Mouse (Mus musculus) mouse embryonic stem cell (cell line): Measurements from ENCODE around the gene Hist1h3e.
"Not testable (repeated sequence)": the region's sequence is repeated elsewhere in the genome, so short reads cannot be mapped to it uniquely, and the experiment has no call there.

Experiments
- in situ Hi-C, 2 experiments: fragments of 300-500 bp; cut with MboI; formaldehyde crosslinking; loops; 1 replicate in 1 of 2; 3 replicates in 1 of 2; pipeline ENCODE4 v1.14.3; 2019 to 2020; ENCODE audit warnings: low sequenced_read_pairs in 2 of 2, low pct_unique_long_range_greater_than_20kb in 1 of 2, mixed read lengths in 1 of 2; ENCODE audit not compliant: unreplicated experiment in 1 of 2

Gene Hist1h3e

DNA sequence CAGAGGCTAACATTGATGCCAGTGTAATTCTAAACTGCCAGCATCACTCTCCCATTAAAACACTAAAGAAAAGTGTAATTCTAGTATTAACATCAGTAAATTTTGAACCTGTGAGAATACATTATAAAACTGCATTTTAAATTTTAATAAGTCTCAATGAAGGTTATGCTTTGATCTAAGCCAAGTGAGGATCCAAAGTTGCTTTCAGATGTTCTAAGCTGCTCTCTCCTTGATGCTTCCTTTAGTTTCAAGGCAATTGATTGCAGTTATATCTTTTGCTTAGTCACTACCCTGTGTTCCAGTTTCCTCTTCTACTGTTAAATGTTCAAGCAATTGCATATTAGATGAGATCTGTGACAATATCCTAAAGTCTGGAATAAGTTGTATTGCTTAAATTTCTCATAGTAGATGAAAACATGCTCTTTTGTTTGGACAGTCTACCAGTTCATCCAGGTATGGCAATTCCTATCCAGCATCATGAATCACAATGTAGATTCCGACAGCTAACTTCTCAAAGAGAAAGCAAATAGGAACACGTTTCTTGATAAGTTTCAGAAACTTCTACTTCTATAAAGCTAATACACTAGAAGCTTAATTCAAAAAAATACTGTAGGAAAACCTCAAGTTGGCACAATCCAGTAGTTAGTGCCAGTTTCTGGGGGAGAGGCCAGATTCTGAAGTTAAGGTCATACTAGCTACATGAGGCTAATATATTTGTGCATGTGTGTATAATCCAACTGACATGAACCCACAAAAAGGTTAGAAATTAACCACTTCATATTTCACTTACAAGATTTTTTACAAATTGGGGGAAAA, 10.3 kb upstream of the Hist1h3e start:
- in situ Hi-C loops = loop anchor here in 1 of 2 experiments (10.0 kb wide), 1 partner anchor 172 kb away; the partner anchor contains the start of genes Hist1h2bb and Hist1h3c

DNA sequence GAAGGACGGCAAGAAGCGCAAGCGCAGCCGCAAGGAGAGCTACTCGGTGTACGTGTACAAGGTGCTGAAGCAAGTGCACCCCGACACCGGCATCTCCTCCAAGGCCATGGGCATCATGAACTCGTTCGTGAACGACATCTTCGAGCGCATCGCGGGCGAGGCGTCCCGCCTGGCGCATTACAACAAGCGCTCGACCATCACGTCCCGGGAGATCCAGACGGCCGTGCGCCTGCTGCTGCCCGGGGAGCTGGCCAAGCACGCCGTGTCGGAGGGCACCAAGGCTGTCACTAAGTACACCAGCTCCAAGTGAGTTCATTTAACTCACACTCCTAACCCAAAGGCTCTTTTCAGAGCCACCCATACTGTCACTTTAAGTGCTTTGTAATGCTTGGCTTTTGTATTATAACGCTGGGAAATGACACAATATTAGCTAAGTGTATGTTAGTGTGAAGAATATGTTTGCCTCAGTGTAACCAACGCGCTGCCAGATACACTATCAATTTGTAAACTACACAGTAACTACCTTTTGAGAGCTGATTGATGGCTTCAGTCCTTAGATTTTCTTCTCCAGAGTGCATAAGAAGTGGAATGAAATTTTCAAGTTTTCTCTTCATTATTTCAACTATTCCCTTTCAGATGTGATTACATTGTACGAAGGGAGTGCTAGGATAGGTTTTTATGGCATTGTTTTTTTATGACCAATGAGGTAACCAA, 9.5 kb upstream of the Hist1h3e start:
- in situ Hi-C loops = loop anchor here in 1 of 2 experiments (10.0 kb wide), 1 partner anchor 173 kb away; the partner anchor contains the start of genes Hist1h2bb and Hist1h3c

DNA sequence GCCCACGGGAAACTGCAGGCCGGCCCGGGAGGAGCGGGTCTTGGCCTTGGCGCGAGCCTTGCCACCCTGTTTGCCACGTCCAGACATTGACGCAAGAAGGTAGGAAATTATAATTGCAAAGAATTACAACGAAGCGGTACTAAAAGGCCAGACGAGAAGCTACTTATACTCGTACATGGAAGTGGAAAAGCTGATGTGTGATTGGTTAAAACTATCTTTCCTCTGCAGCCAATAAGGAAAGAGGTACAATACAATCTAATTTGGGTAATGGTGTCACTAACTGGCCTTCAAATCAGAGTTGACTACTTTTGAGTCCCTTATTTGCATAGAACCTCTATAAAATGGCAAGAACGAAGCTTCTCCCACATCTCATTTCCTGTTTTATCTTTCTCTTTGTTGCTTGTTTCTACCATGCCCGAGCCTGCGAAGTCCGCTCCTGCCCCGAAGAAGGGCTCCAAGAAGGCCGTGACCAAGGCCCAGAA, 8.9 kb upstream of the Hist1h3e start, which contains the start of the genes Hist1h2ae and Hist1h2bg:
TSS of gene Hist1h2ae (minus strand) at position 199 of the 482 bp plus-strand sequence.
TSS of gene Hist1h2bg (plus strand) at position 375 of the 482 bp plus-strand sequence.
- in situ Hi-C loops = loop anchor here in 1 of 2 experiments (10.0 kb wide), 1 partner anchor 174 kb away; the partner anchor contains the start of genes Hist1h2bb and Hist1h3c

DNA sequence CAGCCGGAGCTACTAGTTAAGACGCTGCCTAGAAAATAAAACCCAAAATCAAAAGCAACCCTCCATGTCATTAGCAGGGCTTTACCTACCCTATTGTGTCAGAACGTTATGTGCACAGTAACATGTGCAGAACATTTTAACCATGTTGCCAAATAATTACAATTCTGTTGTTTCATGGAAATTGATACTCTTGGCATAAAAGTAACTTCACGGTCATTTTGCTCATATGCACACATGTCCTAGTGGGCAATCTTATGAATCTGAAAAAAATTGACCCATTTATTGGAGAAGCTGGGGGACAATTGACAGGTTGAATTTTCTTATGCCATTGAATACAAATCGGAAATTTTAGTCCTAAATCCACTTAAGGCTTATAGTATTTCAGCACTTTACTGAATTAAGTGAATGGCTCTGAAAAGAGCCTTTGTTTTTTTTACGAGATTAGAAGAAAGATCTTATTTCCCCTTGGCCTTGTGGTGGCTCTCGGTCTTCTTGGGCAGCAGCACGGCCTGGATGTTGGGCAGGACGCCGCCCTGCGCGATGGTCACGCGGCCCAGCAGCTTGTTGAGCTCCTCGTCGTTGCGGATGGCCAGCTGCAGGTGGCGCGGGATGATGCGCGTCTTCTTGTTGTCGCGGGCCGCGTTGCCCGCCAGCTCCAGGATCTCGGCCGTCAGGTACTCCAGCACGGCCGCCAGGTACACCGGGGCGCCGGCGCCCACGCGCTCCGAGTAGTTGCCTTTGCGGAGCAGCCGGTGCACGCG, 8.3 kb upstream of the Hist1h3e start:
- in situ Hi-C loops = loop anchor here in 1 of 2 experiments (10.0 kb wide), 1 partner anchor 174 kb away; the partner anchor contains the start of genes Hist1h2bb and Hist1h3c

DNA sequence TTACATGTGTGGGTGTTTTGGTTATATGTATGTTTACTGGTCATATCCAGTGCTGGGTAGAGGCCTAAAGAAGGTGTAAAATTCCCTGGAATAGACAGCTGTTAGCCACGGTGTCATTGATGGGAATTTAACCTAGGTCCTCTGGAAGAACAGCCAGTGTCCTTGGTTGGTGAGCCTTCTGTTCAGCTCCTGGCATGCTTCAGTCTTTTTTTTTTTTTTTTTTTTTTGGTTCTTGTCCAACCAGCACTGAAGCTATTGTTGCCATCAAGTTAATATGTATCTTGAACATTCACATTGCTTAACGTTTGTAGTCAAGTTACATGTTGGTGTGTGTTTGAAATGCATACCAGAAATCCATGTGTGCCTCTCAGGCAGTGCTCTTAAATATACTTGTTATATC, 2.3 kb upstream of the Hist1h3e start:
- in situ Hi-C loops = no loop called here

DNA sequence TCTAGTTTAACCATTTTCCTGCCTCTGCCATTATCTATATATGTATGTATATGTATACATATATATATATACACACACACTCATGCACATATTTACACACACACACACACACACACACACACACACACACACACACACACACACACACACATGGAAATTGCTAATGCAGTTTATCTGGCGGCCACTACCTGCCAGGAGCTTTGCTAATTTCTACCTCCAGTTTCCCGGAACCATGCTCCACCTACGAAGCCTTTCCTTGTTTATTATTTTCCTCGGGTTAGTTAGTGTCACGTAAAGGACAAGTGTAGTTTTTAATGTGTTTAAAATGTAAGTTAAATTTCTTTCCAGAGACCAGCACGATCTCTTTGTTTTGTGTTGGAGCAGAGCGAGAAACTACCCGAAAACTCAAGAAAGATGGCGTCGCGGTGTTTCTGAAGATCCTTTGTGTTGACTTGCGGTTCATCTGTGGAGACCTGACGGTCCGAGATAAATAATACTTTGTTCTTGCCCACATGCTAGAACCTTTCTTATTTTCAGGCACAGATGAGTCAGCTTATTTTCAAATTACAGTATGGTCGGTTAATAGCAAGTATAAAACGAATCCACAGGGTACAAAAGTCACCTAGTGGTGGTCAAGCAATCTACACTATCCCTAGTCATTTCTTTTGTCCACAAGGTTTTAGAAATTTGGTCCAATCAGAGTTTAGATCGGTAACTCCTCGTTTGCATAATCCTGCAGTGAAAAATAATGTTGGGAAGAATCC, 712 bp upstream of the Hist1h3e start:
- in situ Hi-C loops = no loop called here

DNA sequence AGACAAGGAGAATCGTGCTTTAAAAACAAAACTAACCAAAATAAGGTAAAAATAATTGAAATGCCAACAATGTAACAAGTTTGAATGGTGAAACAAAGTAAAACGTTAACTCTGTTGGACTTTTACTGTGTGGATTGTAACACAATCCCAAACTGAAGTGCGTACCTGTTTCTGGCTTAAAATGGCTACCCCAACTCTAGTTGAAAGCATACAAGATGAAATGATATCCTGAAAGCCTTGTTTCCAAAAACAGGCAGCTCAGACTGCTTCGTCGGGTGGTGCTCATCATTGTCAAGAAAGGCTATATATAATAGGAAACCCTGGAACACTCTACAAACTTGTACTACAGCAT, 662 bp downstream of the Hist1h3e start:
- in situ Hi-C loops = not testable (repeated sequence)

DNA sequence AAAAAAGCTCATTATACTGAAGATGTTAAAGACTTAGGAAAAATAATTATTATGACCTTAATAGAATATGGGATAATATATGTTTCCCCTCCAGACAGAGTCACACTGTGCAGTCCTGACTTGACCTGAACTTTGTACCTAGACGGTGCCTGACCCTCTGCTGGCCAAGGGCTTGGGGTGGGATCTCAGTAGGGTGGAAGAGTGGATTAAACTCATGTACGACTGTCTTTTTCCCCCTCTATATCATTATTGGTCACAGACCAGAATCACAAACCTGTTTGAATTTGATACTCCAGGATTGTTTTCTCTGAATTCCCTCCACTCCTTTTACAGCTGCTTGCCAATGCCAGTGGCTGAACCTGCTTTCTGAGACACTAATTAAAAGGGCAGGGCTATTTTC, 1.5 kb downstream of the Hist1h3e start:
- in situ Hi-C loops = not testable (repeated sequence)

DNA sequence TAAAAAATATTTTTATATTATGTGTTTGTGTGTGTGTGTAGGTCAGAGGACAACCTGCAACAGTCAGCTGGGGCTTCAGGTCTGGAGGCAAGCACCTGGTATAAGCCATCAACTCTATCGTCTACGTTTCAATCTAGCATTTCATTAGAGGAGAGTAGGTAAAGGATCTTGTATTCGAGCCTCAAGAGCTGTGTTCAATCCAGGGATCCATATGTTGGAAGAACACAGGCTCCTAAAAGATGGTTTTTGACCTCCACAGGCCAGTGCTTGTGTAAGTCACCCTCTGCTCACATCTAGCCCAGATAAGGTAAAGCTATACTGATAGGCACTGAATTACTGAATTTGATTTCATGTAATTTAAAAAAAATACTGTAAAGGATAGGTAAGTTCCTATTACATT, 5.3 kb downstream of the Hist1h3e start:
- in situ Hi-C loops = no loop called here

DNA sequence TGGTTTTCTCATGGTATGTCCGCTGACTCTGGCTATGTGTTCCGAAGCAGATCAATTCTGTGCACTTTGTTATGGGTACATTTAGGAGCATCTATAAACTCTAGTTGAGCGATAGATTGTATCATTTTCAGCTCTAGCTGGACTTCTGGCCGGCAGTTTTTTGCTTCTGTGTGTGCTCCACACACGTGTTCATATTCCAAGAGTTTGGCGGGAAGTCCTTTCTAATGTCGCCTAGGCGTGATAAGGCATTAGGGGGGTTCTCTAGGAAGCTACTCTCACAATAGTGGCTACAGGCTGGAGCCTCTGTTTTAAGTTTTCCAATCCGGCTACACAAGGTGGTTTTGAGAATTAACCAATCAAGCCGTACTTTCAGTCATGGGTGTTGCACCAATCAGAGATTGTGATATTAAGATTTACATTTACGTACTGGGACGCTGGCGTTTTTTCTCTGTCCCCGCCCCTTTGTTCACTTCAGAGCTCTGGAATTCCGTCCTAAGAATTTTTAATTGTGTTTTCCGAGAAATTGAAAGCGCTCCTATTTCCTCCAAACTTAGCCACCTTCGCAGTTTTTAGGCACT, 6.2 kb downstream of the Hist1h3e start:
- in situ Hi-C loops = no loop called here

DNA sequence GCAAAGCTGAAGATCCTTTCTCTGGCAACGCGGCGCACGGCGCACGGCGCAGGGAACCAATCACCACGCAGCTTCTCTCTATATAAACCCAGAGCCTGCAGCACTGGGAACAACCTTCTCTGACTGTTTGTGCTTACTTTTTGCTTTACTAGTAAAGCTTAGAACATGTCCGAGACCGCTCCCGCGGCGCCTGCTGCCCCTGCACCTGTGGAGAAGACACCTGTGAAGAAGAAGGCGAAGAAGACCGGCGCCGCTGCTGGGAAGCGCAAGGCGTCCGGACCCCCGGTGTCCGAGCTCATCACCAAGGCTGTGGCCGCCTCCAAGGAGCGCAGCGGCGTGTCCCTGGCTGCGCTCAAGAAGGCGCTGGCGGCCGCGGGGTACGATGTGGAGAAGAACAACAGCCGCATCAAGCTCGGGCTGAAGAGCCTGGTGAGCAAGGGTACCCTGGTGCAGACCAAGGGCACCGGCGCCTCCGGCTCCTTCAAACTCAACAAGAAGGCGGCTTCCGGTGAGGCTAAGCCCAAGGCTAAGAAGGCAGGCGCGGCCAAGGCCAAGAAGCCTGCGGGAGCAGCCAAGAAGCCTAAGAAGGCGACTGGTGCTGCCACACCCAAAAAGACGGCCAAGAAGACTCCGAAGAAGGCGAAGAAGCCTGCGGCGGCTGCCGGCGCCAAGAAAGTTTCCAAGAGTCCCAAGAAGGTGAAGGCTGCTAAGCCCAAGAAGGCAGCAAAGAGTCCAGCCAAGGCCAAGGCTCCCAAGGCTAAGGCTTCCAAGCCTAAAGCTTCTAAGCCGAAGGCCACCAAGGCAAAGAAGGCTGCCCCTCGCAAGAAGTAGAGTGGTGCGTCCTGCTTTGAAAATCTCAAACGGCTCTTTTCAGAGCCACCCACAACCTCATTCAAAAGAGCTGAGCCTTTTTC, 7.0 kb downstream of the Hist1h3e start:
- in situ Hi-C loops = no loop called here

DNA sequence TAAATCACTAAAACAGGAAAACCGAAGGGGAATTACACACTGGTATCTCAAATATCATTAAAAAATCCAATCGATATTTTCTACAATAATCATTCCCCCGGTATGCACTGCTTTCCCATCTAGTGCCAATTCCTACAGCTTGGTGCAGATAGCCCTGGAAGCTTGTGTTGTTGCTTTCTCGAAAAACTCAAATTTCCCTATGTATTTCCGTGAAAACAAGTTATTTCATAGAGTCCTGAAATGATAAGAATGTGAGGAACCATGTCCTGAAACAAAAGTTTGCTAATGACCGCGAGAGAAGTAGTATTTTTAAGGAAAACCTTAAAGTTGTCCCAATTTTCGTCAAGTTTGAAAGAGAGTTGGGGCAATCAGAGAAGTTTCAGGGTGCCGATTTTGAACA, 7.8 kb downstream of the Hist1h3e start:
- in situ Hi-C loops = no loop called here

DNA sequence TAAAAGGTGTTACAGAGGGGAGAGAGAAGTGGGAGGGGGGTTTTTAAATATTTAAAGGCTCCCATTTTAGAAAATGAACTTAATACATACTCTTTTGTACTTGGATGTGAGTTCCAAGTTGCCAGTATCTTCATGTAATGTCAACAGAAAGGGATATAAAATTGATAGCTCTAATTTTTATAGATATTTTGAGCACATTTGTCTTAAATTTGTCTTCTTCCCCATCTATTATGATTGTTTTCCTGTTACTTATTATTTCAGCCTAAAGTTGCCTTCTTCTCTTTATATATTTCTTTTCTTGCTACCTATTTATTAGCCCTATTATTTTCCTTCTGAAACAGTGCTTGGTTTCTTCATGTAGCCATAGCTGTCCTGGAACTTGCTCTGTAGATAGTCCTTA, 9.2 kb downstream of the Hist1h3e start, which contains the start of gene Hist1h1d:
TSS of gene Hist1h1d (plus strand) at position 301 of the 400 bp plus-strand sequence.
- in situ Hi-C loops = no loop called here

DNA sequence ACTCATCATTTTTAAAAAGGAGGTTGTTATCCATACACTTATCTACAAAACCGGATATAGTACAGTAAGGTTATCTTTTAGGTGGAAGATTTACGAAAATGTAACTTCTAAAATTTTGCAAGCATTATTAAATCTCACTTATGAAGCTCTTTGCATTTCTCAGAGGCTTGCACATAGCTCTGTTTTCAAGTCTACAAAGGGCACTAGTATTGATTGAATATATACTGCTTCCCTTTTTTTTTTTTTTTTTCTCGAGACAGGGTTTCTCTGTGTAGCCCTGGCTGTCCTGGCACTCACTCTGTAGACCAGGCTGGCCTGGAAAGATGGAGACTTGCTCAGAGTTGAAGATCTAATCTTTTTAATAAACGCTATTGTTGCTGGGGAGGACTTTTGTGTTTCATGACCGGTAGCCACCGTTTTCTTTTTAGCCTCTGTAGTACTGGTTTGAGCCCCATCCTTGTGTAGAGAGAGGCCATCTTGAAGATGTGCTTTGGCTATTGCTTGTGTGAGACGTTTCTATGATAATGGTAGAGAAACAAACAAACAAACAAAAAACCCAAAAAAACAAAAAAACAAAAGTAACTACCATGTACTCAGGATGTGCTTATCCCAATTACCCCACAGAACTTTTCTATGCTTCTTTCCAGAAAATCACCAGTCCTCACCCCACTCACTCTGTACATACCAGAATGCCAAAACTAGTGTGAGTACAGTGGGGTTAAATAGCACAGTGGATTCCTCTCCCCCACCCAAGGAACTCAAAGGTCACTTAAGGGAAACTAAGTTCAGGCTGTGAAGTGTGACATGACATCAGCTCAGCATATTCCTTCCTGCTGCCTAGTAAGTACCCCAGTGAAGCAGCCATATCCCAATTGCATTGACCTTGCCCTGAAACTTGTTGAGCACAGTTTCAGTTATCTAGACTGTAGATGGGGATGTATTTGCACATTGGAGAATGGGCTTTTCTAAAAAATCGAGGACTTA, 9.9 kb downstream of the Hist1h3e start:
- in situ Hi-C loops = no loop called here

DNA sequence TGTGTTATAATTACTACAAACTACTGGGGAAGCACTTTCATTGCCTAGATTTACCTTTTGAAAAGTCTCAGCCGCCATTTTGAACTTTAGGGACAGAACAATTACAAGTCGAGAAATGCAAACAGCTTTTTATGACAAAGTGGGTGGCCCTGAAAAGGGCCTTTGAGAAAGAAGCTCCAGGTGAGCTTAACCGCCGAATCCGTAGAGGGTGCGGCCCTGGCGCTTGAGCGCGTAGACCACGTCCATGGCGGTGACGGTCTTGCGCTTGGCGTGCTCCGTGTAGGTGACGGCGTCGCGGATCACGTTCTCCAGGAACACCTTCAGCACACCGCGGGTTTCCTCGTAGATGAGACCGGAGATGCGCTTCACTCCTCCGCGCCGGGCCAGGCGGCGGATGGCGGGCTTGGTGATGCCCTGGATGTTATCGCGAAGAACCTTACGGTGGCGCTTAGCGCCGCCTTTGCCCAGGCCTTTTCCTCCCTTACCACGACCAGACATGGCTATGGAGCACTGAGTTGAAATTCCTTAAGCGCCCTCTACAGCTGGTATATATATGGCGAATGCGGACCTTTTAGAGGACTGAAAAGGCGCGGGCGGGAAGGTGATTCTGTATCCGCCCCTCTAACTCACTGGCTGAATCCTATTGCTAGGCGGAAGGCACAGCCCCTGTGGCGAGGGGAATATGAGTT, 10.9 kb downstream of the Hist1h3e start, which contains the start of gene Hist1h4f:
TSS of gene Hist1h4f (minus strand) at position 503 of the 689 bp plus-strand sequence.
- in situ Hi-C loops = not testable (repeated sequence)
